Mouse (Mus musculus): ENCODE measurements at regions not wholly inside any gene's neighbourhood (a gene's known extent, or its start where the extent isn't known, plus 50 kb on each side); places are given as distances from the start of the nearest gene placed in this dataset.

DNA sequence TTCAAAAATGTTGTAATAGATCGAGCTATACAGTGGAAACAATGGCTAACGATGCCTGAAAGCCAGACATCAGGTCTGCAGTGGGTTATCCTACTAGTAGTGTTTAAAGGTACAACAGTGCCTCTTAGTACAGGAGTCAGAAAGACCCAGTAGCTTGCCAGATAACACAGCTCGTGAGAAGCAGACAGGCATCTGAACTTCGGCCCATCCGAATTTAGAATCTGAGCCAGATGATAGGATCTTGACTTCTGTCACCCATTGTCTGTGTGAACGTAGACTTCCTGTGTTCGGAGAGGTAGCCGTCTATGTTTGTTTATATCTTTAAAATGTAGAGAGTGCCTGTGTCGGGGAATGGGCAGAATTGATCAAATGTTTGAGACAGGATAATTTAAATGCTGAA lies 120.5 kb upstream of the Adgrl2 start:
- DNase-seq (ENCODE audit: low spot score in 2 of 2): no peak

DNA sequence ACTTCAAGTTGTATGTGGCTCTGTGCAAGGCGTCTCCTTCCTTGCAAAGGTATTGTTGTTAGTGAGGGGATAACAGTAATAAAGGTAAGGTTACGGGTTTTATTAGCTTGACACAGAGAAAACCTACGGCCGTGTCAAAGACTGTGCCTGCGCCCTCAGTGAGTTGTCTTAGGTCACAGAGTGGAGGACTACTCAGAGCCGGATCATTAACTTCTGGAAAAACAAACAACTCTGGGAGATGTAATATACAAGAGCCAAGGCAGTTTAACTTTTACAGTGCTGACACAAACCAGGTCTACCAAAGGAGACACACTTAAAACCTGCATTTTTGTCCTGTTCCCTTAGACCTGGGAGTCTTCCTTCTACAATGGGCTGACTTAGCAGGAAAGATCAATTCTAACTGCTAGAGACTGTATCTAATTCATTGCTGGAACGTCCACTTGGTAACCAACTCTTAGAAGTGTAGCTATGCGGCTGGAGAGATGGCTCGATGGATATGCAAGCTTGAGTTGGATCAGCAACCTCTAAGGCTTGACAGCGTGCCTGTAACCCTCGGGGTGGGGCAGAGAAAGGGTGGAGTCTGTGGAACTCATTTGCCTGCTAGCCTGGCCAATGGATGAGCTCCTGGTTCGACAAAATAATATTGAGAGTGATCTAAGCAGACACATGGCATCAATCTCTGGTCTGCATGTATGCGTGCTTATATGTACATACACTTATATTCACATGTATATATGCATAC lies 115.5 kb upstream of the Adgrl2 start:
- no peak for DNase-seq (ENCODE audit: low spot score in 2 of 2)

DNA sequence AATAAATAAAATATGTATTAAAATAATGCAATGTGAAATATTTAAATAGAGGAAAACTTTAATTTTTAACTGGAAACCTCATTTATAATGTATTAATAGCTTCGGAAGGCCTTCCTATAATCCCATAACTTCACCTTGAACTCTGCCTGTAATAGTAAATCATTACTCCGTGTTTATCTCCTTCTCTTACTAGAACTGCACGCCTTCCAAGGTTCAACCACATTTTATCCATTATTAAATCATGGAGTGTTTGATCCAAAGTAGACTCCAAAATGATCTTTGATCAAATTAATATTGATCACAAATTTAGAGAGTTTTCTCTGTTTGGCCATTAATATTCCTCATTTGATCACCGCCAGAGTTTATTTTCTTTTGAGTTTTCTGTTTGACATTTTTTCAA lies 114.8 kb upstream of the Adgrl2 start:
- no peak for DNase-seq (ENCODE audit: low spot score in 2 of 2)

DNA sequence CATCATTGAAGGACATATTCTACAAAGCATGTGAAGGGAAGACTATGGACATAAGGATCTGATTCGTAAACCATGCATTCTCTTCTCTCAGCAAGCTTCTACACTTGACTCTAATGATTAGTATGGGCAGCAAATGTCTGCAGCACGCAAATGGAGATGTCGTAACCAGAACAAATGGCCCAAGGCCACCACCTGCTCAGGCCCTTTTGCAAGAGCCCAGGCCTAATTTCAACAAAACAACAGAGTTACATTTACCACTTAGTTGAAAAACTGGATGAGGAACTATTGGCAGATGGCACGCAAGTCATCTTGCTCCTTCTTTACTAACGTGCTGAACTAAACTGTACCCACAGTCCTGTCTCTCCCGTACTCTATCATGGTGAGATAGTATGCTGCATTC lies 113.7 kb upstream of the Adgrl2 start:
- no peak for DNase-seq (ENCODE audit: low spot score in 2 of 2)

DNA sequence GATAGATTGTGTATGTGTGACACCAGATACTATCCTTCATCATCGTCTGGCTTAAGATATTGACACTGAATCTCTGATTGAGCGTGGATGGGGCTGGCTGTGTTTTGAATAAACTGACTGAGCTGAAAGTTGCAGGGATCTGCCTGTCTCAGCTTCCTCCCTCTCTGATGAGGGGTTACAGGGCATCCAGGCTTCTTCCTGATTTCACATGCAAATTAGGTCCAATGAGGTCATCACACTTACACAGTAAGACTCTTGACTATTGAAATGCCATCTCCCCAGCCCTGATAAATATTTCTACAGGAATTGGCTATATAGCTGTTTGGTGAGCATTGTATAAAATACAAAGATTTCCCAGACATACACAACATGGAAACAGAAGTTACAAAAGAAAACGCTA lies 113.1 kb upstream of the Adgrl2 start:
- DNase-seq (ENCODE audit: low spot score in 2 of 2): no peak

DNA sequence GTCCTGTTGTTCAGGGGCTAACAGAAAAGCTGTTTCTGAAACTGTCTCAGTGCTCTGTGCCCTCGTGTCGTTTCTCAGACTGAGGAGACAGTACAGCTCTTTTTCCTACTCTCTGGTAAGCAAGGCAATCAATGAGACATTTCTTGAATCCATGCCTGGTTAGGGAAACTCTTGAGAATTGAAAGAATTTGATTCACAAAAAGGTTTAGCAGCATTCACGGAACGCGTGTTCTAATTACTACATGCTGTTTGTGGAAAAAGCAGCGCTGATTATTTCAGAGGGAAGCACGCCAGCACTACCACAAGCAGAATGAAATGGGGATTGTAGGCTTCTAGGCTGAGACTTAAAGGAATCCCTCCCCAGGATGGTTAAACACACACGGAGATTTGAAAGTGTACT lies 112.5 kb upstream of the Adgrl2 start:
- DNase-seq (ENCODE audit: low spot score in 2 of 2): no peak

DNA sequence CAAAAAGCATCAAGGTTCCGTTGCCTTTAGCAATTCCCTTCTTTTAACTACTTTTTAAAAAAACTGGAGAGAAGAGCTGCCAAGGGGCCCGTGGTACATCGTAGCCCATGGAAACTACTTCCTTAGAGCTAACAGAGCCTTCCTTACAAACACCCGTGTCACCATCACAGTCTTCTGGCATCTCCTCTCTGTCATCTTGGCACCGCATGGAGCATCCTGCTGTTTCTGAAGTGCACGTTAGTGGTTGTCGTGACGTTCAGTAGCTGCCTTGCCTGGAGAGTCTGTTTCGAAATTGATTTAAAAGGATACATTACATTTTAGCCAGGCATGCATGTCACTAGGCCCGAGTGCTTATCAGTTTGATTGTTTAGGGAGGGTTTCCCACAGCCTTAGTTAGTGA lies 111.4 kb upstream of the Adgrl2 start:
- DNase-seq (ENCODE audit: low spot score in 2 of 2): no peak

DNA sequence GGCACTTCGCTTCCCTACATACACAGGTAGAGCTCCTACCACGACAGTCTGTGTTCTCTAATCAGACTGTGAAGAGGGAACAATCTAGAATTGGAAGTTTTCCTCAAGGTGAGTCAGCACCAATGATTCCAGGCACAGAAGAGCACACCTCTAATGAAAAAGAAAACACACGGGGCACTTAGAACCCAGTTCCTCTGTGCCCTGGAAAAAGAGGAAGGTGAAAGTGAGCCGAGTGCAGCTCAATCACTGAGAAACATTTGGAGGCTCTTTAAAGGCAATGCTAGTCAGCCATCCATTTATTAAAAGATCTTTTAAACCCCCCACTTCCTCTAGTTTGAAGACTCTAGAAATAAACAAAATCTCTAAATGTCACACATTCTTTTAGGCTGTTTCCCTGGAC lies 108.4 kb upstream of the Adgrl2 start:
- DNase-seq (ENCODE audit: low spot score in 2 of 2): no peak

DNA sequence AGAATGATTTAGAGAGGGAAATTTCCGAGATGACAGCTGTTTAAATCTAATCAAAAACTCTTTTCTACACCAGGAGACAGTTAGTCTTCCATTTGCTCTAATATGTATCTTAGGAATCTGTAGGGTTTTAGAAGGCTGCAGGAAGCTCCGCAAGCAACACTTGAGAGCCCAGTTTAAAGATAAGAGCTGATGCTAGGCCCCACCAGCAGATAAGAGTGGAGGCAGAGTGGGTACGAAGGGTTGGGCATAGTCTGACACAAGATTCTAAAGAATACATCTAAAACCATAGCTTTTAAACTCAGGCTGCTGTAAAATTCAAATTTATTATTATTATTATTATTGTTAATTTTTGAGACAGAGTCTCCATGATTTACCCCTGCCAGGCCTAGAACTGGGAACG lies 106.7 kb upstream of the Adgrl2 start:
- DNase-seq (ENCODE audit: low spot score in 2 of 2): no peak

DNA sequence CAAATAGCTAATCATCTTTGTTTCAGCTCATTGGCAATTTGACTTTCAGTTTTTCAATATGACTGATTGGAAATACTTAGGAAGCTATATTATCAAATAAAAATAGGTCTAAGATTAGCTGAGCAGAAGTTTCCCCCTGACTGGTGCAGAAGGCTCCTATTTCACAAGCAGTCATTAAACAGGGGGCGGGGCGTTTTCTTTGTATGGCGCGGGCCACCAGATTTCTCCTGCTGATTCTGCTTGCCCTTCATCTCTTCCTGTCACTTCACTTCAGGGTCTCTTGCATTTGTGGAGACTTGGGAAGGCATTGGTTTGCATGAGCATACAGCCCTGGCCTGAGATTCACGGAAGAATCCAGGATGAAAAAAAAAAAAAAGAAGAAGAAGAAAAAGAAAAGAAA lies 102.3 kb upstream of the Adgrl2 start:
- no peak for DNase-seq (ENCODE audit: low spot score in 2 of 2)

DNA sequence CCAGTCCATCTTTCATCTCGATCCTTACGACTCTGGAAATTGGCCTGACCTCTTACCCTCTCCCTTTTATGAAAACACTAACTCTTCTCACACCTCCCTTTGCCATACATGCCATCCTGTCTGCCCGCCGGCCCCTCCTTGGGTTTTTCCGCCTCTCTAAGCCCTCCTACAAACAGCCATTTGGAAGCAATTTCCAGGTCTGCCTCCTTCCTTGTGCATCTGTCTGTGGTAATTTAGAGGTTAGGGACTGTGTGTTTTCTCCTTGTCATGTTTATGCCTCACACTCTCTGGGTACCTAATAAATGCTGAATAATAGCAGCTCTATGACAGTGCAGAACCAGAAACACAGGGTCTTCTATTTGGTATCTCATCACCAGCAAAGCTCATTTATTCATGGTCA lies 99.7 kb upstream of the Adgrl2 start:
- no peak for DNase-seq (ENCODE audit: low spot score in 2 of 2)

DNA sequence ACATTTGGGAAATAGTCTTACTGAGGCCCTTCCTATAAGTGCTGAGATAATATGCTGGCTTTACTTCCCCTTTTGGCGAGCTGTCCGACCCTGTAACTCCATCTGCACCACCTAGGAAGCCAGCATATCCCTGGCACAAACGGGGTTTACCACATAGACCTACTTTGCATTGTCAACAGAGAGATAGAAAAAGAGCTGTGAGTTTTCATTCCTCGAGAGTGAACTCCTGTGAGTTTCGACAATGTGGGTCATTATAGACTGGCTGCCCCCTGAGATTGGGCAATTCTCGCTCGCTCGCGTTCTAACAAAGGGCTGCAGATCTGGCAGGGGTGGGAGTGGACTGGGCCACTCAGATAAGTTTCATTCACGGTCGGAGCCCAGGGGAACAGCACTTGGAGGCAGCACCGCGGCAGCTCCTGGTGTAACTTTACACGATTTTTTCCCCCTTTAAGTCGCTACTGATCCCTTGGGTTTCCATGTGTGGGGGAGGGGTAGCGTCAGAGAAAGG lies 98.3 kb upstream of the Adgrl2 start:
- no peak for DNase-seq (ENCODE audit: low spot score in 2 of 2)

DNA sequence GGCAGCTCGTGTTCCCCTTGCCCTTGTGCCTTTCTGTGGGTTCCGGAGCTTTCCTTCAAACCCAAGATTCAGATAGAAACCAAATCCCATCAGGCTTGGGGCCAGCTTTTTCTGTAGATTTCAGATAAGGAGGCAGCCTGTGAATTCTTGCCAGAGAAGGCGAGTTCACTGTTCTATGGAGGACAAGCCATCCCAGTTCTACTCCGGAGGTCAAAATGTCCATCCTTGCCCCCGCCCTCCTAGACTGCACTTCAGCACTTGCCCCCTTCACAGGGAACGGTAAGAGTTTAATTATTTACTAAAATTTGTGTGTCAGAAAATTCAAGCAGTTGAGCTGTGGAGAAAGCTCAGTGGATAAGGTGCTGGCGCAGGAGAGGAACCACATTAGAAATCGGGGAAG lies 97.1 kb upstream of the Adgrl2 start:
- no peak for DNase-seq (ENCODE audit: low spot score in 2 of 2)

DNA sequence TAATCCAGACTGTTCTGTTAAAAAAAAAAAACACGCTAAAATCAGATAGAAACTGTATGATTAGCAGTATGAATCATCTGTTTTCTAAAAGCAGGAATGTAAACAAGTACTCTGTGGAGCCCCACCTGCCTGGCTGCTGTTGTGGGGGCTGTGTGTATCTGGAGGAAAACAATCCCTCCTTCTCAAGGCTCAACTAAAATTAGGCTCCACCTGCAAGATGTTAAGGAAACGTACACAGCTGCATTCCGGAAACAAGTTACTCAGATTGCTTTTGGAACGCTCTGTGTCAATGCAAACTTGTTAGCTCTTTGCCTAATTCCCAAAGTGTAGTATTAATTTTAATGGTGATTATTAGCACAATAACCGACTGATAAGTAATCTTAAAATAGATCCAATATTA lies 96.3 kb upstream of the Adgrl2 start:
- DNase-seq (ENCODE audit: low spot score in 2 of 2): no peak

DNA sequence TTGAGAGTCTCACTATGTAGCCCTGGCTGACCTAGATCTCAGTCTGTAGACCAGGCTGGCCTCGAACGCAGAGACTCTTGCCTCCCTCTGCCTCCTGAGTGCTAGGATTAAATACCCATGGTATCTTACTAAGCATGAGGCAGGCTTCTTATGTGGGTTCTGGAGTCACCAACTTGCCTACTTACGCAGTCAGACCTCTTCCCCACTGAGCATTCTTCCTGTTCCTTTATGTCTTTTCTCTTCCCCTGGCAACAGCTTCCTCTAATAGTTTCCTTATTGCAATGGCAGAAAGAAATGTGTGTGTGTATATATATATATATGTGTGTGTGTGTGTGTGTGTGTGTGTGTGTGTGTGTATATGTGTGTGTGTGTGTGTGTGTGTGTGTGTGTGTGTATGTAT lies 95.7 kb upstream of the Adgrl2 start:
- DNase-seq (ENCODE audit: low spot score in 2 of 2): no peak

DNA sequence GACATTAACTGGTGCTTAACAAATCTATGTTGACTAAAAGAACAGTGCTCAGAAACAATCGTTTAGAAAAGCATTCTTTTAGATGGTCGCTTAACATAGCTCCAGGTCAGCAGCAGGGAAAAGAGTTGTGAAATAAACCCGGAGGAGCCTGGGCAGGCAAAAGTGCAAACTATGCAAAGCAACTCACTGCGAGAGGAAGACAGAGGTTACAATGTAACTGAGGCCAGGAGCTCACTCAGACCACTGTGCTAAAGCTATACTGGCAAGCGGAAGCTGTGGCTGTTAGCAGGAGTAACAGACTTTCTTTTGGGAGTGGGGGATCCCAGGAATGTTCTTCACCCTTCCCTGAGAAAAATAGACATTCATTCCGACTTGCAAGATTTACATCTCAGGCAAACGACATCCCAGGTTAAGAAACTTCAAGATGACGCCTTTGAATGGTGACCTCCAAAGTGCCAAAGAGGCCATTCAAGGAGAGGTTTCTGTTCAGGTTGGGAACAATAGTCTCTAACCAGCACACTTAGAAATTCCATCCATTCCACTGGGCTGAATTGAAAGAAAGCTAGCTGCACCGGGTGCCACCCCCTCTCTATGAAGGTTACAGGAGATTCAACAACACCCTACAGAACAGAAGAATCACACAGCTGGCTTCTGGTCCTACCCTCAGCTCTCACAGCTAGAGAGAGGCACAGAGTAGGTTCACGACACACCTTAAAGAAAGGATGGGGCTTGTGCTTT lies 94.7 kb upstream of the Adgrl2 start:
- DNase-seq (ENCODE audit: low spot score in 2 of 2): no peak

DNA sequence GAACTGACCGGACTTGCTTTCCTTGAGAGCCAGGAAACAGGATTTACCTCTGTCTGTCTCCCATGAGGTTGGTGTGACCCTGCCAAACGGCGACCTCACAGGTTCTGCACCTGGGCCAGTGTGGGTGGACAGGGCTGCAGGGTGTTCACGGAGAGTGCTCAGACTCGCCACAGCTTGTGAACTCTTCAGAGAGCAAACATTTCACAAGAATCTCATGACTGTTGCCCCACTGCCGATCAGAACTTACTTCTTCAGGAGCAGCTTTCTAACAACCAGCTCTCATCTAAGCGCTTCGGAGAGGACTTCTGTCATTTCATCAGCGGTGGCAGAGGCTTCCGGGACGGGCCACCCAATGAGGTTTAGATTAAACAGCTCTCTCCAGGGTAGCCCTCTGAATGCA lies 93.0 kb upstream of the Adgrl2 start:
- no peak for DNase-seq (ENCODE audit: low spot score in 2 of 2)

DNA sequence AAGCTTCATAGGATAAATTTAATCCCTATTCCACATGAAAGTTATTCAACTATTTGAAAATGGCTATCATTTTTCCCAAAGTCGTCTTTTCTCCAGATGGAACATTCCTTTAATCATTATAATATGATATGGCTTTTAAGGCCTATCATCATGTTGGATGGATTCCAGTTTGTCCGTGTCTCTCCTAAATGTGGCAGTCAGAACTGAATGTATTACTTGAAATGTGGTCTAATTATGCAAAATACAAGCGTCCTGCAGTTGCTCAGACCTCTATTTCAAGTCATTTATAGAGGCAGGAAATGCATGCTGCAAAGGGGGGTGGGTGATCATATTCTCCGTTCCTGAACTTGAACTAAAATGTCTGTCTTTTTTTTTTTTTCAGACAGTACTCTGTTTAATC lies 88.5 kb upstream of the Adgrl2 start:
- DNase-seq (ENCODE audit: low spot score in 2 of 2): no peak

DNA sequence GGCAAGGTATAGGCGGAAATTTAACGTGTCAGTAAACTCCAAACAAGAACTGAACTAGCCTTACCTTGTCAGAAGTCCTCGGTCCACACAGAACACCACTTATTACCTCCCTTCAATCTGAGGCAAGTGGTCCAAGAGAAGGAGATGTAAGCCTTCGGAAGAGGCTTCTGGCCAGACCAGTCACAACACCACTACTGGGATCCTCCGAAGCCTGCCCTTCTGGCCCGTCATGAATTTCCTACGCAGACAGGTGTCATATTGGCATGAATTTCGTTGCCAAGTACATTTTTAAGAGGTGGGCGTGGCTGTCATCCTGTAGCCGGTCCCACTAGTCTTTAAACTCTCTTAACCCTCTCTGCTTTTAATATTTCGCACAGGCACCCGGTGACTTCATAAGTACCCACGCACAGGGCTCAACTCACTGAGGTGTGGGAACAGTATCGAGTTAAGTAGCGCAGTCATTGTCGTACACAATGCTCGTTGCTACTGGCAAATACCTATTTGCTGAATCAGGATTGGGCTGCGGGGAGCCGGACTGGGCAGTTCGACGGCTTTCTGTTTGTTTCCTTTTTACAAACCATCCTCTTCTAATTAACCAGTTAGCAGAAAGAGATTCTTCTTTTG lies 86.7 kb upstream of the Adgrl2 start:
- DNase-seq (ENCODE audit: low spot score in 2 of 2): no peak

DNA sequence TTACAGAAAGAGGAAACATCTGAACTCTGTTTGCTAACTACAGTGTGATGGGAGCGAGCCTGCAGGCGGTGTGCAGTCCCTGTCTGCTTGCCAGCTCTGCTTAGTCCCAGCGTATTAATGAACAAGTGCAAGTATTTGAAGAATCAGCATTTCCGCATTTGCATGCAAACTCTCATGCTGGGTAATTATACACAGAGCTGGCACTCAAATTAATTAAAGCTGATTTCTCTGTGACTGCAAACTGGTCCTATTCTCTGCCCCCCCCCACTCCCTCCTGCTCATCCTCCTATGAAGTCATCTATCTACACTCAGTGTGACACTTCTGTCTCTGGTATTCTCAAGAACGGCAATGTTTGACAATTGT lies 85.1 kb upstream of the Adgrl2 start:
- no peak for DNase-seq (ENCODE audit: low spot score in 2 of 2)

DNA sequence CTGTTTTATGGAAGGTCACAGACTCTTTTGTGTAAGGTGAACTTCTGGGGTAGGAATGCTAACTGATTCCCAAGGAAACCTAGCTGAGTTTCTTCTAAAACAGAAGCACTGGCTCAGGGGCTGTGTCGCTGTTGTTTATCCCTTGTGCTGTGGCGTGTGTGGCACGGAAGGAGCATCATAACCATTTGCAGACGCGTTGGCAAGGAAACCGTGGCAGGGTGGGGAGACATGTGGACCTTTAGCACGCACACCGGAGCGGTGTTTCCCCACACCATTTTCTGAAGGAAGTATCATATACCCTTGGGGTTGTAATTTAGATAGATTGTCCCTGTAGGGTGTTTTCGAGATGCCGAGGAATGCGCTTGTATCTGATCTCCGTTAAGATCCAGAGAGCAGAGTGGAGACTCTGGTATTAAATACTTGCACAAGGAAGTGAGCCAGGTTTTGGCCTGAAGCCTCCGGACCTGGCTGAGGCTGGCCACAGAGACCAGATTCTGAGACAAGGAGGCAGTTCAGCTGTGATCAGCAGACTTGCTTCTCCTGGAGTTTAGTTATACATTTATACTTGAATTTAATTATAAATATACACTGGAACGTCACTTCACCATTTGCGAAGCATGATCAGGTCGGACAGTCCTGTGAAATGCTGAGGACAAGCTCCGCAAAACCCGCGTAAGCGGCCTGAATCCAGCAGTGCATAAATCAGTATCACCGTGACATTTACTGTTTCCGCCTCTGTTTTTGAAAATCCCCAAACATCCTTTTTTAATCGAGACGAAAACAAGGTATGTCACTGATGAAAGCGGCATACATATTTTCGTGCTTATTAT lies 84.5 kb upstream of the Adgrl2 start:
- no peak for DNase-seq (ENCODE audit: low spot score in 2 of 2)

DNA sequence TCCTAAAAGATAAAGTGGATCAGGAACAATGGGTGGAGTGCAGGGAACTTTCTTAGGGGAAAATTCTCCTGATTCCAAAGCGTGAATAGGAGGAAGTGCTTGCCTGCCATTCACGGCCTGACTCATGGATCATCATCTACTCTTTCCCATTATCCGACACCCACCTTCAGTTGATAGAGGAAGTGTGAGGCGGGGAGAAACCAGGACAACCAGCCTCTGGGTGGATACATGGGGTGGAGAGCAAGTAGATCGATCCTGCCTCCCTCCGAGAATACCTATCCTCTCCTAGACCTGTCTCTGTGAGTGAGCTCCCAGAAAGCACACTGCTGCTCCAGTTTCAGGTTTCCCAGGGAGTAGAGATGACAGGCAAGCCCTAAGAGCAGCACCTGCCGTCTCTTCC lies 79.8 kb upstream of the Adgrl2 start:
- DNase-seq (ENCODE audit: low spot score in 2 of 2): no peak
